Mouse (Mus musculus): ENCODE measurements around the gene Aire.
A peak's percentile ranks its signal among the peaks of the same experiment; 100 is the strongest.
"Not testable (repeated sequence)": the region's sequence is repeated elsewhere in the genome, so short reads cannot be mapped to it uniquely, and the experiment has no call there.

The Aire gene

DNA sequence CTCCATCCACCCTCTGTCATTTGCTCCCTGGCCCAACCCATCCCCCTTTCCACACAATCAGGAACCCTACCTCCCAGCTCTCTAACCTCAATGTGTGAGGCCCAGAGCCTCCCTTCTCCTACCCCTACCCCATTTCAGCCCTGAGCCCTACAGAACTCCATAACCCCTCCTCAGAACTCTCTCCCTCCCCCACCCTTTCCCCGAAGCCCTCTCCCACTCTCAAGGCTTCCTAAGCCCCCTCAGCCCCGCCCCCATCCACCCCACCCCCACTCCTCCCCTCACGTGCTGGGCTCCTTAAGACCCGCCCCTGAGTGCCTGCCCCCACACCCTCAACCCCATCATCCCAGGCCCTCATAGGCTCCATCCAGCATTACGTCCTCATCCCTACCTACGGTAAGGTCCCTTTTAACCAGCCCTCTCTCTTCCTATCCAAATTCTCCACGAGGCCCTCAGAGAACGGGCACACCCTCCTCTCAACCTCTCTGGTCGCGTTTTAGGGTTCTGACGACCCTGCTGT is 6.2 kb upstream of the Aire start:
- DNase-seq (ENCODE audit: inconsistent ontology term): no peak

DNA sequence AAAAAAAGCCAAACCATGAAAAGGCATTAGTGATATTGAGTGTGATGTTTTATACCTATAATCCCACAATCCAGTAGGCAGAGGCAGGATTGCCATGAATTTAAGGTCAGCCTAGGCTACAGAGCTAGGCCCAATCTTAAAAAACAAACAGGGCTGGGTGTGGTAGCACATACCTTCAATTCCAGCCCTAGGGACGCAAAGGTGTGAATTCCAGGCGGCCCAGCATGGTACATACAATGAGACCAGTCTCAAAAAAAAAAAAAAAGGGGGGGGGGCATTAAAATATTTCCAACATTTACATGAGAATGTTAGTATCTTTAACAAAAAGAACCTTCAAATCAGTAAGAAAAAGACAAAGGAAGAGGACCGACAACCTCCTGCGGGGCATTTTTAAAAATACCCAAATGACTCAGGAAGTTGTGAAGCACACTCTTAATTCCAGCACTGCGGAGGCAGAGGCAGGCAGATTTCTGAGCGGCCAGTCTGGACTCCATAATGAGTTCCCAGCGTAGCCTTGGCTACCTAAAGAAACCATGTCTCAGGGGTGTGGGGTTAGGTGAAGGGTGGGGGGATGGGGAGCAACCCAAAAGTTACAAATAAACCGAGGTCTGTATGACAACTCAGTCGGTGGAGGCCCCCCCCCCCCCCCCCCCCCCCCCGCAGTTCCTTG is 4.8 kb upstream of the Aire start:
- DNase-seq (ENCODE audit: inconsistent ontology term): no peak

DNA sequence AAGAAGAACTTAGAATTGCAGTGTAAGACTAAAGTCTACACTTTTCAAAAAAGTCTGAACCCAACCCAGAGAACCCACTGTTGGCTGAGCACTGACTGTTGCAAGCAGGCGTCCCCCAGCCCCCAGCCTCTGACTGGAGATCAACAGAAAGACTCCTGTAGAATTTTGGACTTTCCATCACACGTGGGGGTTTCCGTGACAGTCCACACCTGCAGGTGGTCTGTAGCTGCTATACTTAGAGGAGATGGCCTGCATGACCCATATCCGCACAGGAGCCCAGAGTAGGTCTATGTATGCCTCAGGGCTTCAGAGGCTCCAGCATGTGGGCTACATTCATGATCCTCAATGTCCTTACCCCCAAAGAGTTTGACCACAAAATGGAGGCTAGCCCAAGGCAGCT is 3.0 kb upstream of the Aire start:
- no peak for DNase-seq (ENCODE audit: inconsistent ontology term)

DNA sequence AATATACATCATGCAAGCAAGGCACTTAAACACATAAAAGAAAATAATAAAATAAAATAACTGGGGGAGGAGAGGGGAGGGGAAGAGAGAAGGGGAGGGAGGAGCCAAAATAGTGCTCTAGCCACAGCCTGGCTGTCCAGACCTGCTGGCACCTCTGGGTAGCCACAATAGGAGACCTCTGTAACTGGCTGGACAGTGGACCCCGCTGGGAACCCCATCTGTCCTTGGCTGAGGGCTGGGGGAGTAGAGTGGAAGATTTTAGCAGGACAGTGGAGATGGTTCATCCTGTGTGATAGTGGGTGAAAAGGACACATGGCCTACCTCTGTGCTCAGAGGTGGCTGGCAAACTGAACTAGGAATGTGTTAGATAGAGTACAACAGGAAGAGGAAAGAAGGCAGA is 1.1 kb upstream of the Aire start:
- DNase-seq (ENCODE audit: inconsistent ontology term): no peak

DNA sequence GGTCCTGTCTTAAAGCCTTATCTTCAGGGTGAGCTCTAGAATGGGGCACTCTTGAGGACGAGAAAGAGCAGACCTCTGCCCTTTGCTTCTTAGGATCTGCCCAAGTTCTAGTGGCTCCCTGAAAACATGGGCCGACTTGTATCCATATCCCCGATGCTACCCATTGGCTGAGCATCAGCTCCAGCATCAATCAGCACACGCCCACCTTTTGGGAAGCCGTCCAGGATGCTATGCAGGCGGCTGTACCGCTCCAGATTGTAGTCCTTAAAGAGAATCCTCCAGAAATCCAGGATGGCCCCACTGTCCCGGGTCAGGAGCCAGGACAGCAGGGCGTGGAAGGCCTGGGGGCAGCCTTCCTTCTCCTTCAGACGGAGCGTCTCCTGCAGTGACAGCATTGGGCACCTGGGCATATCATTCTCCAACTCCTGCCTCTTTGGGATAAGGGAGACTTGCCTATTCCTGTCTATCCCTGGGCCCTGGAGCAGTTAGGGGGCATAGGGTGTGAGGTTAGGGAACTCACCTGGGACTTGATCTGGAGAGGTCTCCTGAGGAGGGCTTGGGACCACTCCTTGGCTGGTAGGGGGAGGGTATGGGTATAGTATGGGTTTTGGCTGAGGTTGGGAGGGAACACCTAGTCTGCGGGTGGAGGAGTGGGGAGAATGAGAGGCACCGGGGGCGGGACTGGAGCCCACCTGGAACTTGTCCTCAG is 559 bp downstream of the Aire start:
- no peak for DNase-seq (ENCODE audit: inconsistent ontology term)

DNA sequence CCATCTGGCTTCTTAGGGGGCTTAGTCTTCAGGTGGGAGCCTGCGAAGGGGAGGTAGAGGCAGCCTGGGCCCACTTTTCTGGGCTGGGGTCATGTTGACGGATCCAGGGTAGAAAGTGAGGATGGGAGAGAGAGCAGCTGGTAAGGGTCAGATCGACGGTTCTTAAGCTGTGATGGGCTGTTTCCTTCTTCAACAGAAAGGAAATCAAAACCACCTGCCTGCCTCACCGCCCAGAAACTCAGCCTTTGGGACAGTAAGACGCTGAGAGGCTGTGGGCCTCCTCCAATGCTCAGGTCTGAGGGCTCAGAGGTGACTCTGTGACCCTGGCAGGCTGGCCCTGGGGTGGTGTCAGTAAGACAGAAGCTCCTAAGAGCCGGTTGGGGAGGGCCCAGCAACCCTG is 1.3 kb downstream of the Aire start:
- no peak for DNase-seq (ENCODE audit: inconsistent ontology term)

DNA sequence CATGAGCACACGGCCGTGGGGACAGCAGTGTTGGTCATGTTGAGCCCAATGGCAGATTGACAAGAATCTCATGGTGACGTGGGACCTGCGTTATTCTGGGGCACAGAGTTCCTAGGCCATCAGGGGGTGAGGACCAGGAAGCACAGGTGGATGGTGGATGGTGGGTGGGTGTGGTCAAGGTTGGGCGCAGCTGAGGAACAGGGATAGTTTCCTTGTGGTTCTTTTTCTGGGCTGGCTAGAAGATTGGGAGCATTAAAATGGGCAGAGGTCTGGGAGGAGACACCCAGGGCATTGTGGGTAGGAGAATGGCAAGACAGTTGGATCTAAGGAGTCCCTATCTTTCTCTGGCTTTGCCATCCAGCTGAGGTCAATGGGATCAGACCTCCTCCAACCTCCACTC is 1.8 kb downstream of the Aire start, which contains the start of gene Dnmt3l:
Gene Dnmt3l (plus strand): TSS at position 301 of the 400 bp plus-strand sequence.
- no peak for DNase-seq (ENCODE audit: inconsistent ontology term)

DNA sequence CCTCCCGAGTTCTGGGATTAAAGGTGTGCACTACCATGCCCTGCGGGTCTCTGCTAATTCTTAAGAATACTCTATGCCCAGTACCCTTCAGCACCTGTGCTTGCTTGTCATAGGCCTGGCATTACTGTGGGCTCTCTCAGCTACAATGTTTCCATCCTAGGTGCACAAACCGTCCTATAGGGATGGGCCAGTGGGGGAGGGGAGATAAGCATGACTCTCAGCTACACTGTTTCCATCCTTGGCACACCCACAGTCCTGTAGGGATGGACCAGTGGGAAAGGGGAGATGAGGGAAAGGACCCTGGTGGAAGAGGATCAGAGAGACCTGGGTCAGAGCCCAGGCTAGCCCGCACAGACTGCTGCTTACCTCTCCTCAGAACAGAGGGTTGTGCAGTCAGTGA is 6.3 kb downstream of the Aire start:
- no peak for DNase-seq (ENCODE audit: inconsistent ontology term)

DNA sequence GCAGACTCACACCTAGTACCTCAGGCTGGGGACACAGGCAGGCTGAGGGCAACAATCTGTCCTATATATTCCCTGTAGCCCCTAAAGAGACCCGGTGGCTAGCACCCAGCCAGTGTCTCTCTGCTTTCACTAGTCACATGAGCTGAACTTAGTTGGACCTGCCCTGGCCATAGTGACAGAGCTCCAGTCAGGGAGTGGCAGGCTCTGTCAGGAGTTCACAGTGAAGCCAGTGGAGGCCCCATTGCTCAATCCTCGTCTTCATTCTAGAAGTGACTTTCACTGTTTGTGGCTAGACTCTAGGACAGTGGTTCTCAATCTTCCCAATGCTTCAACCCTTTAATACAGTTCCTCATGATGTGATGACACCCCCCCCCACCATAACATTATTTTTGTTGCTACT is 11.4 kb downstream of the Aire start:
- no peak for DNase-seq (ENCODE audit: inconsistent ontology term)

DNA sequence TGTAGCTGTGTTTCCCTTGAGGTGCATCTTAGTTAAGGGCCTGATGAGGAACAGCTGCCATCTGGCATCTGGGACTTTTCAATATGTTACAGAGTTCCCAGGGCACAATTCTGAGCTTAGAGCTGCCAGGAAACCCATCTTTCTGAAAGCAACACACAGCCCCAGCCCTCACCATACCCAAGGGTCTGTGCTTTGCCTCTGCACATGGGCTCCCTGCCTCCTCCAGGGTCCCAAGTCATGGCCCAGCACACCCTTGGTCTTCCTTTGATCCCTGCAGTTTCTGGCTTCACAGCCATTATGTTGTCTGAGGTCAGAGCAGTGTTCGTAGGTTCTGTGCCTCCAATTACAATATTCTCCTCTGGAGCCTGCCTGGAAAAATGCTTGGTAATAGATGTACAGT is 14.3 kb downstream of the Aire start:
- no peak for DNase-seq (ENCODE audit: inconsistent ontology term)

DNA sequence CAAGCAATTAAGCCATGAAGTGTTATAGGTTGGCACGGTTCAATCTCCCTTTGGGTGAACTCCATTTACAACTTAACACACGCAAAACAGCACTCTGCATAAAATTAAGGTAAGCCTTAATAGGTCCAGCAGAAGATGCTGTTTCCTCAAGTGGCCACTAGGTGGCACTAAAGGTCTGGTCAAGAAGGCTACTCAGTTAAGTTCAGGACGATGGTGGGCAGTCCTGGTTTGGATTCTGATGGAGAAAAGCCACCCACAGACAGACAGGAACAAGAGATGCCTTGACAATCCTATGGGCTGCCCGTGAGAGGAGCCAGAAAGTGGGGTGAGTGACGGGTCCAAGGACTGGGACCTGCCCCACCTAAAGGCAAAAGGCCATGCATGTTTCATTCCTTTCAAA is 15.3 kb downstream of the Aire start:
- peak; percentile 57 for DNase-seq (ENCODE audit: inconsistent ontology term)

DNA sequence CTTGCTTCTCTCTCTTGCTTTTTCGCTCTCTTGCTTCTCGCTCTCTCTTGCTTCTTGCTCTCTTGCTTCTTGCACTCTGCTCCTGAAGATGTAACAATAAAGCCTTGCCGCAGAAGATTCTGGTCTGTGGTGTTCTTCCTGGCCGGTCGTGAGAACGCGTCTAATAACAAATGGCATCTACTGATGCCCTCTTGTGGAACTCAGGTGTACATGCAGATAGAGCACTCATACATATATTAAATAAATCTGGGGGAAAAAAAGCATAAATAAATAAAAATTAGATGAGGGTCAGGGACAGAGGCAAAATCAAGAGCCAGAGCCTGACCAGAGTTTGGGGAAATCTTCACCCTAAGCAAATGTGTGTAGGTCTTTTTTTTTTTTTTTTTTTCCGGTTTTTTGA is 18.0 kb downstream of the Aire start:
- DNase-seq (ENCODE audit: inconsistent ontology term): not testable (repeated sequence)

DNA sequence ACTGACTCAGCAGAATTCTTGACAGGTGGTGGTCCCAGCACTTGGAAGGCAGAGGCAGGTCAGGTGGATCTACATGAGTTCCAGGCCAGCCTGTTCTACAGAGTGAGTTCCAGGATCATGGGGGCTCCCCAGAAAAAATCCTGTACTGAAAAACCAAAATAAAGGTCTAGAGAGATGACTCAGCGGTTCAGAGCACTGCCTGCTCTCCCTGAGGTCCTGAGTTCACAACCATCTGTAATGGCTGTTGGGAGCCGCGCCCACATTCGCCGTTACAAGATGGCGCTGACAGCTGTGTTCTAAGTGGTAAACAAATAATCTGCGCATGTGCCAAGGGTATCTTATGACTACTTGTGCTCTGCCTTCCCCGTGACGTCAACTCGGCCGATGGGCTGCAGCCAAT is 23.4 kb downstream of the Aire start:
- DNase-seq (ENCODE audit: inconsistent ontology term): not testable (repeated sequence)

DNA sequence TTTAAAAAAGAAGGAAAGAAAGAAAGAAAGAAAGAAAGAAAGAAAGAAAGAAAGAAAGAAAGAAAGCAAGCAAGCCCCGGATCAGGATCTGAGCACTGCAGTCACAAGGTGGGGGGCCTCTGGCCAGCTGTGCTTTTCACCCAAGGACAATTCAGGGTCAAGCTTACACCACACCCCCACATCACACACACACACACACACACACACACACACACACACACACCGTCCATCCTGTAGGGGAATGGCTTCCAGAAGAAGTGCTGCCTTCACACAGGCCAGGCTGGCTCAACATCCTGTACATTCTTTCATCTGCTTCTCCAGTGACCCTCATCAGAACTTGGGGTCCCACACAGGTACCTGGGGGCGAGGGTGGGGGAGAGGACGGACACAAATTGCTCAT is 24.1 kb downstream of the Aire start:
- DNase-seq (ENCODE audit: inconsistent ontology term): no peak

DNA sequence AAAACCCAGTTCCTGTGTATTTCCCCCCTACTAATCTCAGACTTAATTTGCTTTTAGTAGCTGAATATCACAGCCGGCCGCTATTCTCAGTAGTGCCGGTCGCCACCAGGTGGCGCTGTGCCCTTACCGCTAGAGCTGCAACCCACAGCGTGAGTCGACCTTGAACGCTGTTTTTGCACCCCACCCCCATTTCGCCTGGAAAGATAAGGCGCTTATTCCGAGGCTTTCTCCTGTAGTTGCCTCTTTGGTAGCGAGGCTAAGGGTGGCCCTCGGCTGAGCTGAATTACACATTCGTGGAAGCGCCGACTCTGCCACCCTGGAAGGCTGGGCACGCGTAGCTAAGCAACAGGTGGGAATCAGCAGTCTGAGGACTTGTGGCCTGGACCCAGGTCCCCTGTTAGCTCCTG is 24.6 kb downstream of the Aire start:
- DNase-seq (ENCODE audit: inconsistent ontology term): peak; percentile 80

DNA sequence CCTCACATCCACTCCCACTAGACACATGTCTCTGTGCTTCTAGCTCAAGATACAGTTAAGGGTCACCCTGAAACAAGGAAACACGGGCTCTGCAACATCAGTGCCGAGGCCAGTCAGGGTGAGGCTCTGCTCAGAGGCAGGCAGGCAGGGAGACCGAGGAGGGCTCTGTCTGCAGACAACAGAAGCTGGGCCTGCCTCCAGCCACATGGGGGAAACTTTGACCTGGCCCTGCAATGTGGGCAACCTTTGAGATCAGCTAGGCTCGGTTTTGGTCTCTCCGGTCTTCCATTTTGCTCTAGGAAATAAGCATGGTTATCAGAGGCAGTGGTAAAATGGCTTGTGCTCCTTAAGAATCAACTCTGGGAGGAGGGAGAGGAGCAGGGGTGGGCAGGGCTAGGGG is 27.0 kb downstream of the Aire start:
- DNase-seq (ENCODE audit: inconsistent ontology term): no peak

DNA sequence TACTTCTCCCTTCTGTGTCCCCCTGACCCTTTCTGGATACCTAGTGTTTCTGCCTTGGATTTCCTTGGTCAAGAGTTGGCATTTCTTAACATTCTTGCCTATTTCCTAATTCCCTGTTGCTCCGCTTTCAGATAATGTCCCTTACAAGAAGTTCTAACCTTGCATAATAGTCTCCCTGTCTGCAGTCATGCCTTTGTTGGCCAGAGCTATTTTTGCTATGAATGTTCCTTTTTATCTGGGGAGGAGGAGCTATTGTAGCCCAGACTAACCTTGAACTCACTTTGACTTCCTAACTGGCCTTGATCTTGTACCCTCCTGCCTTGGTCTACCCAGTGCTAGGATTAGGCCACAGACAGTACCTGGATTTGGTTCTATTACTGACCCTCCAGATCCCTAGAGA is 27.9 kb downstream of the Aire start:
- no peak for DNase-seq (ENCODE audit: inconsistent ontology term)

DNA sequence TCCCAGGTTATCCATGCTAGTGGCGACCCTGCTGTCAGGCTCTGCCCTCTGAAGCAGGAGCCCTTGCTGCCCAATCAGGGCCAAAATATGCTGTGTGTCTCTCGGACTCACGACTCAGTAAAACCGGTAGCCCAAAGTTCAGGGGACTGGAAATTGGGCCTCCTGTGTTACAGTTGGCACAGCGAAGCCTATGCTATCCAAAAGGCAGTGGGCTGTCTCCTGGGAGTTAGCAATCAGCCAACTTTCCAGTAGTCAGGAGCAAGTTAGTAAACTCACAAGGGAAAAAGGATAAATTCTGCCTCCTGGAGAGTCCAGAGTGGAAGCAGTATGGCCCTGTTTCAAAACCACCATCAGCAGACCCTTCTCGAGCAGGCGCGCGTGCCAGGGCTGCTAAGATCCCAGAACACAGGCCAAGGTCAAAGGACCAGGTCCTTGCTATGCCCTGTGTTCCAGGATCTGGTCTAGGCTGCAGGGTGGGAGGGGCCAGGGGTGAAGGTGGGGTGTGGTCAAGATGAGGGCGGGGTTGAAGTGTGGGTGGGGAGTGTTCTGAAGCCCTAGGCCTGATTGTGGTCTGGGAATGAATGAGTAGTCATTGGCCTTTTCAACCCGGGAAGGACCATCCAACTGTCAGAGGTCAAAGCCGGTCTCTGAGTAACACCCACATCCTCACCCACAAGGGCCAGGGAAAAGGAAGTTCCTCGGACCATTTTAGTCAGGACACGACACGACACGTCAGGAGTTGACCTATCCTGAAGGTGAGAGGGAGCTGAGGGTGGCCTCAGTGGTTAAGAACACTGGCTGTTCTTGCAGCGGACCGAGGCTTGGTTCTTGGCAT is 30.5 kb downstream of the Aire start:
- DNase-seq (ENCODE audit: inconsistent ontology term): no peak

DNA sequence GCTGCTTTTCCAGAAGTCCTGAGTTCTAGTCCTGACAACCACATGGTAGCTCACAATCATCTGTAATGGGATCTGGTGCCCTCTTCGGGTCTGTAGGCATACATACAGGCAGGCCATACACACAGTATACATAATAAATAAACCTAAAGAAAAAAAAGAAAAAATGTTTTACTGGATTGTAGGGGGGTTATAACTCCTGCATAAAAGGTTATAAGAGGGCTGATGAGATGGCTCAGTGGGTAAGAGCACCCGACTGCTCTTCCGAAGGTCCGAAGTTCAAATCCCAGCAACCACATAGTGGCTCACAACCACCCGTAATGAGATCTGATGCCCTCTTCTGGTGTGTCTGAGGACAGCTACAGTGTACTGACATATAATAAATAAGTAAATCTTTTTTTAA is 32.3 kb downstream of the Aire start:
- DNase-seq (ENCODE audit: inconsistent ontology term): not testable (repeated sequence)

DNA sequence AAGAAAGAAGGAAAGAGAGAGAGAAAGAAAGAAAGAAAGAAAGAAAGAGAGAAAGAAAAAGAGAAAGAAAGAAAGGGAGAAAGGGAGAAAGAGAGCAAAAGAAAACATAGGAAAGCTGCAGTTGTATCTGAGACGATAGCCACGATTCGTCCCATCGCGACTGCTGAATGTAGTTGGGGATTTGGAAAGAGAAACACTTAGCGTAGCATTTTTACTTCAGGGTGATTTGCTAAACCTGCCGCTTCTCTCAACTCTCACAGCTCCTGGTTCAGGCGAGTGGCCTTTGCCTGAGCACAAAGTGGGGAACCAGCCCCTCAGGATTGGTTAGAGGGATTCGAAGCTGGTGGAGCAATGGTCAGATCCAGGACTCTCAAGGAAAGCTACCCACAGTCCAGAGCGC is 33.1 kb downstream of the Aire start:
- no peak for DNase-seq (ENCODE audit: inconsistent ontology term)

DNA sequence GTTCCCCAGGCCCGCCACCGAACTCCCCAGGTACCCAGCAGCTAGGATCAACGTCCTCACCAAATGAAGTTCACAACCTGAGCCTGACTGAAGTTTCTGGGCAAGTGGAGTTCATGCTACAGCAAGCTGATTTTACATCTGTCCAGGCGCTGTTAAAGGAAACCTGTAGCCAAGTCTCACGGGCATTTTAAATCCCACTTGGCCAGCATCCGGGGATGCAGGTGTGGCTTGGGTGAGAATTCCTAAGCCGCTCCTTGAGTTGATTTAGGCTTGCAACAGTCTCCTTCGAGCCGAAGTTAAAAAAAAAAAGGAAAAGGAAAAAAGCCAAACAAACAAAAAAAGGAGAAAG is 33.5 kb downstream of the Aire start, which contains the start of gene Pfkl:
Gene Pfkl (minus strand): TSS at position 139 of the 349 bp plus-strand sequence.
- DNase-seq (ENCODE audit: inconsistent ontology term): no peak

DNA sequence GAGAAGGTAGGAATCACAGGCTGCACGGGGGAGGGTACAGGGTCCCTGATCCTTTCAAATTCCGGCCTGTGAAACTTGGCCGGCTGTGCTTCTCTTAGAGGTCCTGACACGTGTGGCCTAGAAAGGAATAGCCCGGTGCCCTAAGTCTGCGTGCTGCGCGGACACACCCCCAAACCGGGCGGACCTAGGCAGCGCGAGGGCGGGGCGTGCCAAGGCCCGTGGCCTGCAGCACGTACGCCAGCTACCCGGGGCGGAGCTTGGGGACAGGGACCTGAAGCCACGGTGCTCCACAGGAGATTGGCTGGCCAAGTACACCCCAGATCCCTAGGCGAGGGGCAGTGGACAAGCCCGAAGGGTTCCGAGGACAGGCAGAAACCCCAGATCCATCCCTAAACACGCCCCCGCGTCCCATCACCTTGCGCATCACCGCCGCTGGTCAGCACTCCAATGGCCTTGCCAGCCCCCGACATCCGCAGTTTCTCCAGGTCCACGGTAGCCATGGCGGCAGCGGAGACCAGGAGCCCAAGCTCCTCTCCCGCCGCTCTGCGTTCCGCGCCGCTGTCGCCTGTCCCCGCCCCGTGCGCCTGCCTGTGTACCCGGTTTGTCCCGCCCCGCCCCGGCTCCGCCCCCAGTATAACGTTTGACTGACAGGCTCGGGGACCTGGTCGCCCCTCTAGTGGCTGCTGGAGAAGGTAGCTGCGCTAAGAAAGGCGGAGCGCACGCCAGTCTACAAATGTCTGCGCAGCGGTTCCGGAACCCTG is 34.0 kb downstream of the Aire start:
- DNase-seq (ENCODE audit: inconsistent ontology term): peak; percentile 98

Data from Muller cell, postnatal 12 days (primary cell).